ENCODE assay signal across 8 mouse cellular contexts in genomic region chr14:40966862-40967597, GRCm38 (mm10). TPM values are rescaled to one million over a fixed set of nuclear protein-coding genes. Genes with fewer than 3 reads are reported as not detected.
DNase-seq lines count a peak whose midpoint lies in the region; ATAC-seq and TF ChIP-seq lines count a peak whose summit lies in the region.

No protein-coding gene starts in this region.

- peak; percentile 88 for DNase-seq in Patski (ENCODE audit: low read depth, low spot score)
- DNase-seq in cerebellum, postnatal 14 days, result peak; percentile 96 to 98
- DNase-seq in frontal cortex, postnatal 14 days (ENCODE audit: low spot score in 2 of 2), result peak; percentile 90 to 94
- peak; percentile 94 for DNase-seq in hindbrain, embryonic 14.5 days (ENCODE audit: low spot score)
- peak; percentile 95 for DNase-seq in left cerebral cortex, adult 11 months (ENCODE audit: low spot score)
- DNase-seq in lung, postnatal 4 days, result peak; percentile 98 to 99
- DNase-seq in retina, postnatal 7 days (ENCODE audit: low read depth, low spot score), result peak; percentile 93
- peak; percentile 90 for DNase-seq in urinary bladder, adult 2 months (ENCODE audit: low spot score)

- H3K36me3 ChIP-seq in hindbrain, embryonic 14.5 days (replicated peaks; ENCODE audit: control insufficient read depth, insufficient read depth), result no peaks in the 10 kb centered on the region

- H3K9ac ChIP-seq in hindbrain, embryonic 14.5 days, result peak overlapping the region; percentile 85

- H3K4me3 ChIP-seq in hindbrain, embryonic 14.5 days (replicated peaks; ENCODE audit: low read length), result peak overlapping the region; percentile 93

- in situ Hi-C loops in Patski (cut with MboI; ENCODE audit: low pct_unique_long_range_greater_than_20kb), result no loop called here

- peak; percentile 83 for ATAC-seq in Patski
- peak; percentile 93 for ATAC-seq in hindbrain, embryonic 14.5 days (ENCODE audit: low FRiP score)

- WGBS in hindbrain, embryonic 14.5 days, result under 1% methylated on average over 49 of the region's 62 CpGs

- H3K27ac ChIP-seq in hindbrain, embryonic 14.5 days, result peak overlapping the region; percentile 77

- H3K4me1 ChIP-seq in hindbrain, embryonic 14.5 days (replicated peaks; ENCODE audit: control insufficient read depth, insufficient read depth, low read length), result peaks cover 28% of the 10 kb centered on the region

- H3K9me3 ChIP-seq in hindbrain, embryonic 14.5 days (ENCODE audit: control insufficient read depth, low read length), result no peaks in the 10 kb centered on the region

- CTCF ChIA-PET in Patski (lab: Charles Lee), result interaction anchor here (0.8 to 4.6 kb wide), 7 partner anchors 10 to 67 kb away, joined by 3 to 25 read pairs (median 3); no protein-coding TSS in a partner anchor

- no peaks in the 10 kb centered on the region for H3K27me3 ChIP-seq in Patski
- H3K27me3 ChIP-seq in hindbrain, embryonic 14.5 days (ENCODE audit: control insufficient read depth, insufficient read depth, low read length), result no peaks in the 10 kb centered on the region

- H3K4me2 ChIP-seq in hindbrain, embryonic 14.5 days (replicated peaks), result peak overlapping the region; percentile 89

- no peak for TF ChIP-seq CTCF in Patski (IDR thresholded peaks at IDR 0.05)

- POLR2A ChIA-PET in Patski (lab: Charles Lee), result interaction anchor here (2.2 to 3.8 kb wide), 2 partner anchors 19 to 48 kb away, joined by 12 to 18 read pairs; no protein-coding TSS in a partner anchor

RNA-seq across cellular contexts. Expression of gene Tspan14, which starts 0.4 kb away (rescaled TPM):
- 59.0 TPM for polyA plus RNA-seq in Patski (2021)
- polyA plus RNA-seq in hindbrain, embryonic 14.5 days (2014; fragmentation: Nextera tagmentation; extraction: Ambion mirVana), result 65.6 and 70.1 TPM in 2 replicates
- polyA plus RNA-seq in urinary bladder, adult 2 months (2012; rRNA removed), result 55.9 and 58.9 TPM in 2 replicates

RNA-seq across cellular contexts. Expression of gene Fam213a, which starts 46.6 kb away (rescaled TPM):
- 13.2 TPM for polyA plus RNA-seq in Patski (2021)
- polyA plus RNA-seq in hindbrain, embryonic 14.5 days (2014; fragmentation: Nextera tagmentation; extraction: Ambion mirVana), result 86.6 and 94.3 TPM in 2 replicates
- polyA plus RNA-seq in urinary bladder, adult 2 months (2012; rRNA removed), result 52.2 and 61.9 TPM in 2 replicates

Comparison
In these comparisons a context has a peak if more than half of its experiments do, and no peak if none do; other contexts are left out.
1. Peak in every context shown above with its lines: DNase-seq, ATAC-seq, H3K4me3 ChIP-seq and H3K27ac ChIP-seq.